Mouse (Mus musculus) thymus, adult 2 months (tissue): ENCODE measurements around the gene Nrg3.

Source experiments
- CTCF ChIP-seq: fragments of 200-500 bp; IDR thresholded peaks from 2 replicates; pipeline ENCODE4 v1.5.1; 2012; ENCODE audit warnings: mild to moderate bottlenecking, control low read depth, low read length, moderate library complexity, borderline replicate concordance; ENCODE audit not compliant: control insufficient read depth, poor library complexity, insufficient read depth; ENCODE audit errors: extremely low read depth
- POLR2A ChIP-seq: fragments of 200-500 bp; IDR thresholded peaks from 2 replicates; pipeline ENCODE4 v1.6.1; 2012; ENCODE audit warnings: mild to moderate bottlenecking, low read length, control low read depth, moderate library complexity; ENCODE audit not compliant: control insufficient read depth, poor library complexity, insufficient read depth; ENCODE audit errors: extremely low read depth

- TF ChIP-seq POLR2A = no peak
- no peak for TF ChIP-seq CTCF
Observed at GRCm38 (mm10) chr14:39445501-39445900, 27.4 kb downstream of the Nrg3 start.
